Mouse (Mus musculus) embryonic facial prominence, embryonic 13.5 days (tissue): Measurements from ENCODE around the gene Figla. TPM values are rescaled to one million over a fixed set of nuclear protein-coding genes. Genes with fewer than 3 reads are reported as not detected.

Experiments
- ATAC-seq: fragments of 200-750 bp; cut with Nextera tagmentation; 2 replicates; pipeline ENCODE4 v1.8.0; 2017; ENCODE audit warnings: low read depth; ENCODE audit not compliant: insufficient number of reproducible peaks, insufficient read depth, low FRiP score, low TSS enrichment
- H3K27ac ChIP-seq: fragments of 300-500 bp; sonication (generic); 2 replicates; pipeline ENCODE4 v1.5.1; 2015; ENCODE audit warnings: moderate library complexity, mild to moderate bottlenecking, inconsistent platforms
- H3K27me3 ChIP-seq: fragments of 300-500 bp; sonication (generic); 2 replicates; pipeline ENCODE4 v1.6.1; 2015; ENCODE audit warnings: mild to moderate bottlenecking, inconsistent platforms
- H3K36me3 ChIP-seq: fragments of 300-500 bp; sonication (generic); 2 replicates; pipeline ENCODE4 v1.6.1; 2015; ENCODE audit warnings: mild to moderate bottlenecking, inconsistent platforms
- H3K4me1 ChIP-seq: fragments of 300-500 bp; sonication (generic); 2 replicates; pipeline ENCODE4 v1.6.1; 2015; ENCODE audit warnings: inconsistent platforms
- H3K4me2 ChIP-seq: fragments of 300-500 bp; sonication (generic); 2 replicates; pipeline ENCODE4 v1.6.1; 2015; ENCODE audit warnings: moderate library complexity, mild to moderate bottlenecking, inconsistent platforms
- H3K4me3 ChIP-seq: fragments of 300-500 bp; sonication (generic); 2 replicates; pipeline ENCODE4 v1.5.1; 2015; ENCODE audit warnings: mild to moderate bottlenecking, inconsistent platforms
- H3K9ac ChIP-seq: fragments of 300-500 bp; sonication (generic); 2 replicates; pipeline ENCODE4 v1.6.1; 2015; ENCODE audit warnings: mild to moderate bottlenecking, inconsistent platforms
- H3K9me3 ChIP-seq: fragments of 300-500 bp; sonication (generic); 2 replicates; pipeline ENCODE4 v1.6.1; 2016; ENCODE audit warnings: inconsistent platforms
- WGBS: fragments of 180-500 bp; shearing (Covaris S2); methylation state at CpG from one replicate; pipeline ENCODE4 v1.1.7; 2015; ENCODE audit warnings: mixed read lengths; 5-methylcytosine and 5-hydroxymethylcytosine counted together
- polyA plus RNA-seq: library from polyadenylated mRNA; unstranded; fragments of >200 nt; fragmentation: Nextera tagmentation; extraction: Ambion mirVana; gene quantifications from 2 replicates; pipeline ENCODE4 v1.2.1, GENCODE M21; 2015

Gene Figla
- polyA plus RNA-seq, 1 experiment from 2014 or later: not detected

DNA sequence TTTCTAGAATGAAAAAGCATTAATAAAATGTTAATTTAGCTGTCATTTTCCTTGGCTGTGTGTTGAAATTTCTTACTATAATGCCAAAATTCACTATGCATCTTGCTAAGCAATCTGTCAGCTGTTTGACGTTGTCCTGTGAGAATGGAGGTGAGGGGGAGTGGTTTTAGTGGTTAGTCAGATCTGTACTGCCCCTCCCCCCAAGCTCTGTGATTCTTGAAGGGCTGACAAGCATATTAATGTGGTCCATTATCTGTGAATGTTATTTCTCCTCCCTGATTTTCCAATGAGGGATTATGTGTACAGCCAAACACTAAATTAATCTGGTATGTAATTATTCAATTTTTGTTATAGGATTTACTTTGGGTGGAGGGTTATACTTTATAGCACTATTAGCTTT lies 42.5 kb downstream of the Figla start:
- Histone ChIP-seq H3K9ac (no peak overlapping the region), H3K4me3 (no peak overlapping the region), H3K4me2 (no peak overlapping the region), H3K9me3 (no peaks in the 10 kb centered on the region), H3K27me3 (no peaks in the 10 kb centered on the region), H3K27ac (no peak overlapping the region), H3K4me1 (peaks cover 12% of the 10 kb centered on the region), H3K36me3 (no peaks in the 10 kb centered on the region)
- no peak for ATAC-seq
- WGBS: 2% methylated on average over 1 of the region's 1 CpGs

DNA sequence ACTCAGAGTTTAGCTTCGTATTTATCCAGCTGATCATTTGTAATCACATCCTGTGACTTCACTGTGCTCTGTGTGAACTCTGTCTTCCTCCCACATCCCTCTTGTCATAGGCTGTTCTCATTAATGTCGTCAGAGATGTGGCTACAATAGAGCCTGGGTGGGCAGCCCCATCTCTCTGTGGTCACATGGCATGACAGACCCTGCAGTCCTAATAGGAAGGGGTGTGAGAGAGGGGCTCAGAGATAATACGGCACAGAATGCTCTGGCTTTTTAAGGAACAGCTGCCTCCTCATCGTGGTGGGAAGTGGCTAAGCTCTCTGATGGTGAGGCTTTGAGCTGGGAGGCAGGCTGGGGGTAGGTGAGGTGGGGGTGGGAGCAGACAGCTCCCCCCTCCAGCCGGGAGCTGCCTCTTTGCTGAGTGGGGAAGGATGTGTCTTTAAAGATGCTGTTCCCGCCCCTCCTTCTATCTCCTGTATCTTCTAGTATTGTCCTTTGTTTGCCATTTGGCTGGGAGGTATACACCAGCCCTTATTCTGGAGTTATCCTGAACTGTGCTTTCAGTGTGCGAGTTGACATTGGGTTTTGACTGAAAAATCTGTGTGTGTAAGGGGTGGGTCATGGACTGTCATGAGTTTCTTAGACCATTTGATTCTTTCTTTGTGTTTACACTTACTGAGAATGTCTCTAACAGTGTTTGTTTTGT lies 43.3 kb downstream of the Figla start:
- 36% methylated on average over 7 of the region's 7 CpGs for WGBS
- no peak overlapping the region for H3K27ac ChIP-seq
- ATAC-seq: no peak

DNA sequence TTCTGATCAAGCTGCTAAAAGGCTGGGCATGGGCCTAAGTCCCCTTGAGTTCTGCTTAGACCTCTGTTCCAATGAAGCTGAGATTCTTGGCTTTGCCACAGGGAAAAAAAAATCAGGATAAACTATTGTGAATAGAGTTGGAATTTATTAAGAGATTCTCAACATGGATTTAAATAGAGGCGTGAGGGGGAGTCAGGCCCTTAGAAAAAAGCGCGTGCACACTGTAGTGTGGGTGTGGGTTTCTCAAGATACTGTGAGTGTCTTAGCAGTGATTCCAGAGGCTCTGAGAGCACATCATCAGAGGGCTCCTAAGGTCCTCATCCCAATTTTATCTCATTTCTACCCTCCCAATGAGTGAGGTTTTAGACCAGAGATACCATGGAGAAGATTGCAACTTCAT lies 44.2 kb downstream of the Figla start:
- Histone ChIP-seq H3K36me3 (no peaks in the 10 kb centered on the region), H3K27me3 (no peaks in the 10 kb centered on the region), H3K4me1 (peaks cover 13% of the 10 kb centered on the region), H3K9me3 (no peaks in the 10 kb centered on the region), H3K4me3 (no peak overlapping the region), H3K27ac (no peak overlapping the region), H3K9ac (no peak overlapping the region), H3K4me2 (no peak overlapping the region)
- 97% methylated on average over 3 of the region's 3 CpGs for WGBS
- ATAC-seq: no peak

More for the DNA sequence above, 43.3 kb downstream of the Figla start:
- Histone ChIP-seq H3K27me3 (no peaks in the 10 kb centered on the region), H3K9me3 (no peaks in the 10 kb centered on the region), H3K36me3 (no peaks in the 10 kb centered on the region), H3K9ac (no peak overlapping the region), H3K4me1 (peaks cover 15% of the 10 kb centered on the region), H3K4me3 (no peak overlapping the region), H3K4me2 (no peak overlapping the region)

DNA sequence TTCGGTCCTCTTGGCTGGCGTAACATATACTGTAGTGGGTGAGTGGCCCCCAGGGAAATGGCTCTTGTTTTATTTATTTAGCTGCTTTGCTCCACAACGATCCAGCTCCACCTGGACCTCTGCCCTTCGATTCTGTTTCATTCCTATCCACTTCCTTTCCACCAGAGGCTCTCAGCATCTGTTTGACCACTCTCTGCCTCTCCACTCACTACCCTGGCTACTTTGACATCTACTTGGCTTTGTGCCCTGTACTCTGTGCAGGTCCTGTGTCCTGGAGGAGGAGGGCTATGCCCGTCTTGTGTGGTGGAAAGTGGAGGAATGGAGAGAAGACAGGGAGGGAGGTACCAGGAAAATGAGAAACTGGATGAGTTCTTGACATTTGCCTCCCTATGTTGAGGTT lies 46.3 kb downstream of the Figla start:
- no peak overlapping the region for H3K4me2 ChIP-seq
- no peak overlapping the region for H3K4me3 ChIP-seq
- no peaks in the 10 kb centered on the region for H3K27me3 ChIP-seq
- peaks cover 15% of the 10 kb centered on the region for H3K4me1 ChIP-seq
- H3K36me3 ChIP-seq: no peaks in the 10 kb centered on the region
- H3K9ac ChIP-seq: no peak overlapping the region
- 64% methylated on average over 5 of the region's 5 CpGs for WGBS
- ATAC-seq: no peak
- no peaks in the 10 kb centered on the region for H3K9me3 ChIP-seq
- H3K27ac ChIP-seq: 0 out of 2 replicates have a peak overlapping the region, but pooled peaks have one; percentile 11

DNA sequence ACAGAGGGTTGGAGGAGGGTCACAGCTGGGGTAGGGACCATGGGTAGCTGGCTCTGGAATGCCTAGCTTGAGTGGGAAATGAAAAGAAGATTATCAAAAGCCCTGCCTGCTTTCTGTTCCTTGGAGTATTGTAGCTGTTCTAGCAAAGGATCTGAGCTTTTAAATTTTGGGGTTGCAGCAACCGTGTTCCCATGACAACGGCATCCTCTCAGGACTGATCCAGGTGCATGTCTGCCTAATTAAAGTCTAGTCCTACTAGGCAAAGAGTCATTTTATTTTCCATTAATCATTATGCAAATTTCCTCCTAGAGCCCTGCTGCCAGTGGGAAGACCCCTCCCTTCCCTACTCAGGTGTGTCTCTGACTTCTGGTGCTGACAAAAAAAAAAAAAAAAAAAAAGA lies 46.7 kb downstream of the Figla start:
- peaks cover 16% of the 10 kb centered on the region for H3K4me1 ChIP-seq
- H3K27ac ChIP-seq: no peak overlapping the region
- no peaks in the 10 kb centered on the region for H3K27me3 ChIP-seq

DNA sequence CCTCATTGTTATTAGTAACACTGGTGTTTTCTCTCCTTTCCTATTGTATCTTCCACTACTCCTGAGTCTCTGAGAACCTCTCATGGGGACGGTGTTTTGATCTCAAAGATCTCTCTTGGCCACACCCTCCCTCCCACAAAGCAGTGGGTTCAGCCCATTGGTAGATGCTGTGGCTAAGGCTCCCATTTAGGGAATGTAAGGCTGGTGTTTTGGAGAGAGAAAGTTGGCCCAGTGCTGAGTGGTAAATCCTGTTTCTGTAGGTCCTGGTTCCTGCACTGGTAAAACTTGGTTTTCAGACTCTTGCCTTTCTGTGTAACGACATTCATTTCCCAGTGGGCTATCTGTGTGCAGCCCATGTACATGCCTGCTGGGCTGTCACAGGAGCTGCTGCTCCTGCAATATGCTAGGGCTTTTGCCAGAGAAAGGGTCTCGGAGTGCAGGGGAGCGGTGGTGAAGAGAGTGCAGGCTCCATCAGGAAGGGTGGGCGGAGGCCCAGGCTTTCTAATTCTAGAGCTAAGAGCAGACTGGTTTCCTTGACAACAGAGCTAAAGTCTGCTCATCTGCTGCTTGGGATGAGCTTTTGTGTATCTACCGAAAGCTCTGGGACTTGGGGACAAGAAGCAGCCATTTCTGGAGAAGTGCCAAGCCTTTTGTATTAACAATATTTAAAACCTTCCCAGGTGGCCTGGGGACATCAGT lies 48.5 kb downstream of the Figla start:
- H3K27ac ChIP-seq: no peak overlapping the region
- no peak overlapping the region for H3K4me3 ChIP-seq
- no peaks in the 10 kb centered on the region for H3K27me3 ChIP-seq
- H3K36me3 ChIP-seq: no peaks in the 10 kb centered on the region
- H3K4me2 ChIP-seq: no peak overlapping the region
- peaks cover 10% of the 10 kb centered on the region for H3K4me1 ChIP-seq
- 45% methylated on average over 6 of the region's 6 CpGs for WGBS
- H3K9ac ChIP-seq: no peak overlapping the region
- H3K9me3 ChIP-seq: no peaks in the 10 kb centered on the region
- ATAC-seq: no peak

More for the DNA sequence above, 46.7 kb downstream of the Figla start:
- no peak overlapping the region for H3K4me3 ChIP-seq
- no peaks in the 10 kb centered on the region for H3K36me3 ChIP-seq
- ATAC-seq: no peak
- H3K9me3 ChIP-seq: no peaks in the 10 kb centered on the region
- H3K4me2 ChIP-seq: no peak overlapping the region
- 85% methylated on average over 2 of the region's 2 CpGs for WGBS
- H3K9ac ChIP-seq: no peak overlapping the region

DNA sequence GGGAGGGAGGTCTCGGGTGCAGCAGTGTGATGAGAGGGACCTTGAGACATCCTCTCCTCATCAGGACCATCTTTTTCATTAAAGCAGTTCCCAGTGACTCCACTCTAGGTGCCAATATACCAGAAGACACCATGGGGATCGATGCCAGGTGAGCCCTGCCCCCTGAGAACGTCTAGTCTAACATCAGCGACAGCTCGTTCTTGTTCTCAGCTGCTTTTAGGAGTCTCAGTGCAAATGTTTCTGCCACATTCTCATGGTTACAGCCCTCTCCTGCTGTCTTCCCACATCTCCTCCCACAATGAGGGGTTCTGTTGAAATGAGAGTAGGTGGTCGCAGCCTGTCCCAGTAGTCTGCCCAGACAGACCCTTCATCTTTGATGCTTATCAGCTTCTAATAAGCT lies 50.8 kb downstream of the Figla start:
- no peaks in the 10 kb centered on the region for H3K27me3 ChIP-seq
- peaks cover 10% of the 10 kb centered on the region for H3K4me1 ChIP-seq
- H3K36me3 ChIP-seq: no peaks in the 10 kb centered on the region
- H3K9ac ChIP-seq: no peak overlapping the region
- ATAC-seq: no peak
- no peaks in the 10 kb centered on the region for H3K9me3 ChIP-seq
- WGBS: 82% methylated on average over 6 of the region's 6 CpGs
- no peak overlapping the region for H3K4me2 ChIP-seq
- no peak overlapping the region for H3K4me3 ChIP-seq
- H3K27ac ChIP-seq: no peak overlapping the region

DNA sequence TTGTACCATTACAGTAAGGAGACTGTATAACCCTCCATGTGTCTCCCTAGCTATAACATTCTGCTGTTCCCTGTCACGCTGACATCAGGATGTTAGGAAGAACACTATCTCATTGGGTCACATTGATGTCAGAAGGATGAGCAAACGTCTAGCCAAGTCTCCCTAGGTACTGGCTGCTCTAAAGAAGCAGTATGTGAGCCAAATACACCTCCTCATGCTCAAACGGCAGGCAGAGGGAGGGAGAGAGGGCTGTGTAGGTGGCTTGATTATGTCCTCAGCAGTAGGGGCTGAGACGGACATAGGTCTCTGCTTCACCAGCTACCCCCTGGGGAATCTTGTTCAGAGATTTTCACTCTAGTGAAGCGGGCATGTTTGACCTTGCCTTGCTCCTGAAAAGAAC lies 51.2 kb downstream of the Figla start:
- Histone ChIP-seq H3K9me3 (no peaks in the 10 kb centered on the region), H3K4me2 (no peak overlapping the region), H3K4me3 (no peak overlapping the region), H3K27ac (no peak overlapping the region), H3K9ac (no peak overlapping the region), H3K4me1 (peaks cover 10% of the 10 kb centered on the region), H3K36me3 (no peaks in the 10 kb centered on the region), H3K27me3 (no peaks in the 10 kb centered on the region)
- WGBS: 60% methylated on average over 5 of the region's 5 CpGs
- ATAC-seq: no peak

DNA sequence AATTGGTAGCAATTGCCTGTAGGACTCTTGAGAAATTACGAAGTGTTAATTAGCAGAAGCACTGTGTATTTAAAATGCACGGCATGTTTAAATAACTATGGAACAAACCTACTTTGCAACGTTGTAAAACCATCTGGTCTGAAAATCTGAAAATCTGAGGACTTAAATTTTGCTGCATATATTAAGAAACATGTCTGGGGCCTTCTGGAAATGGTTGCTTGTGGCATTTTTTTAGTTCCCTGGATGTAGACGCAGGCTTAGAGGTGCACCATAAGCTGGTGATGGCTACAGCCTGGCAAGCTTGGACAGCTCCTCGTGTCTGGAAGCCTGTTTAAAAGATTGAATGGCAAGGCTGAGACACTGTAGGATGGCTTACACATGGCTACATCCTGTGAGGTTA lies 53.0 kb downstream of the Figla start:
- H3K4me3 ChIP-seq: no peak overlapping the region
- H3K9me3 ChIP-seq: no peaks in the 10 kb centered on the region
- no peak overlapping the region for H3K9ac ChIP-seq
- no peak for ATAC-seq
- WGBS: 63% methylated on average over 5 of the region's 5 CpGs
- H3K27ac ChIP-seq: no peak overlapping the region
- H3K36me3 ChIP-seq: no peaks in the 10 kb centered on the region
- peaks cover 9% of the 10 kb centered on the region for H3K4me1 ChIP-seq
- no peaks in the 10 kb centered on the region for H3K27me3 ChIP-seq
- H3K4me2 ChIP-seq: no peak overlapping the region

DNA sequence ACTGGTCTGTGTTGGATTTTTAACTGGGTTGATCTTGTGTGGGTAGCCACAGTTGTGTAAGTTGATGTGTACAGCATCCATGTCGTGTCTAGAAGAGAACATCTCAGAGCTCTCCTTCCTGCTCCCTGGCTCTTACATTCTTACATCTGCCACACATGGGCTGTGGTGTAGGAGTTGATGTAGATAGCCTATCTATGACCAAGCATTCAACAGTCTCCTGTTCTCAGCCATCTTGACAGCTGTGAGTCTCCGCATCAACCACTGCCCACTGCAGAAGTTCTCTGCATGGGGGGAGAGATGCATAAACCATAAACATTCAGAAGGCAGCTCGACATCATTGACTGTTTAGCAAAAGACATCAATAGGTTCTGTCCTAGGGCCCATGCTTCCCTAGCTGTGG lies 53.9 kb downstream of the Figla start:
- Histone ChIP-seq H3K27me3 (no peaks in the 10 kb centered on the region), H3K9me3 (no peaks in the 10 kb centered on the region), H3K27ac (no peak overlapping the region), H3K9ac (no peak overlapping the region), H3K4me2 (no peak overlapping the region), H3K4me1 (0 out of 2 replicates have a peak, but pooled peaks cover 2% of the 10 kb centered on the region), H3K36me3 (no peaks in the 10 kb centered on the region), H3K4me3 (no peak overlapping the region)
- no peak for ATAC-seq
- WGBS: 79% methylated on average over 3 of the region's 3 CpGs

DNA sequence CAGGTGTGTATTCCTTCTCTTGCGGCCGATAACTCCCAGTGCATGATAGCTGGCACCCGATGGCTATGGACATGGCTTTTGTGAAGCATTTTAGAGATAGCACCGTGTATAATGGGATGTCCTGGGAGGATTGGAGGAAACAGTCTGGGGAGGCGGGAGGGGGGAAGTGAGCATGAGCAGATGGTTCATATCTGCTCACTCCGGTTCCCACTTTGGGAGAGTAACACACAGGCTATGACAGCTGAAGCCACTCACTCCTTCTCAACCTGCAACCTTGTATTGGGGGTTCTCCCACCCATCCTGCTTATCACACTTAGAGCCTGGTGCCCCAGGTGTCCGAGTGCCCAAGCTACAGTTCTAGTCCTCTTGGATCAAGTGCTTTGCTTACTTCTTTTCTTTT lies 54.3 kb downstream of the Figla start:
- ATAC-seq: no peak
- no peak overlapping the region for H3K9ac ChIP-seq
- H3K36me3 ChIP-seq: no peaks in the 10 kb centered on the region
- no peaks in the 10 kb centered on the region for H3K27me3 ChIP-seq
- no peak overlapping the region for H3K4me2 ChIP-seq
- 86% methylated on average over 7 of the region's 7 CpGs for WGBS
- H3K4me3 ChIP-seq: no peak overlapping the region
- H3K27ac ChIP-seq: no peak overlapping the region
- H3K9me3 ChIP-seq: no peaks in the 10 kb centered on the region
- 0 out of 2 replicates have a peak, but pooled peaks cover 2% of the 10 kb centered on the region for H3K4me1 ChIP-seq
